Mouse (Mus musculus) intestine, postnatal 0 days (tissue): Measurements from ENCODE around the gene Odf4. TPM values are rescaled to one million over a fixed set of nuclear protein-coding genes. Genes with fewer than 3 reads are reported as not detected.

ENCODE experiments used
- ATAC-seq: fragments of 200-750 bp; cut with Nextera tagmentation; 2 replicates; pipeline ENCODE4 v1.8.0; 2017; ENCODE audit warnings: mild to moderate bottlenecking, moderate TSS enrichment, moderate library complexity
- H3K27ac ChIP-seq: fragments of 300-500 bp; sonication (generic); 2 replicates; pipeline ENCODE4 v1.5.1; 2014; ENCODE audit warnings: mild to moderate bottlenecking, low read depth, low read length, moderate library complexity
- H3K27me3 ChIP-seq: fragments of 300-500 bp; sonication (generic); replicated peaks from 2 replicates; pipeline ENCODE4 v1.6.1; 2014; ENCODE audit warnings: low read length, mixed read lengths; ENCODE audit not compliant: control insufficient read depth, insufficient read depth
- H3K36me3 ChIP-seq: fragments of 300-500 bp; sonication (generic); 2 replicates; pipeline ENCODE4 v1.6.1; 2014; ENCODE audit warnings: mild to moderate bottlenecking, moderate library complexity; ENCODE audit not compliant: control insufficient read depth, insufficient read depth
- H3K4me1 ChIP-seq: fragments of 300-500 bp; sonication (generic); replicated peaks from 2 replicates; pipeline ENCODE4 v1.6.1; 2014; ENCODE audit warnings: antibody characterized with exemption, low read length, mixed read lengths; ENCODE audit not compliant: control insufficient read depth, insufficient read depth
- H3K4me2 ChIP-seq: fragments of 300-500 bp; sonication (generic); replicated peaks from 2 replicates; pipeline ENCODE4 v1.6.1; 2014; ENCODE audit warnings: low read depth, mild to moderate bottlenecking, moderate library complexity
- H3K4me3 ChIP-seq: fragments of 300-500 bp; sonication (generic); 2 replicates; pipeline ENCODE4 v1.5.1; 2014; ENCODE audit warnings: low read depth, low read length
- H3K9ac ChIP-seq: fragments of 300-500 bp; sonication (generic); 2 replicates; pipeline ENCODE4 v1.6.1; 2014; ENCODE audit warnings: mild to moderate bottlenecking, low read depth, low read length
- H3K9me3 ChIP-seq: fragments of 300-500 bp; sonication (generic); 2 replicates; pipeline ENCODE4 v1.6.1; 2016; ENCODE audit warnings: mixed run types; ENCODE audit not compliant: control insufficient read depth
- CTCF ChIP-seq: sonication (generic); IDR thresholded peaks from 2 replicates; pipeline ENCODE4 v1.5.1; 2016; ENCODE audit warnings: low read depth, mild to moderate bottlenecking, control low read depth, antibody characterized with exemption, moderate library complexity
- WGBS: fragments of 180-500 bp; shearing (Covaris S2); extraction: QIAGEN DNeasy Blood & Tissue Kit; methylation state at CpG from one replicate; pipeline ENCODE4 v1.1.7; 2014; 5-methylcytosine and 5-hydroxymethylcytosine counted together
- polyA plus RNA-seq: library from polyadenylated mRNA; unstranded; fragments of >200 nt; fragmentation: Nextera tagmentation; extraction: Ambion mirVana; gene quantifications from 2 replicates; pipeline ENCODE4 v1.2.1, GENCODE M21; 2015

Gene Odf4
- polyA plus RNA-seq, 1 experiment from 2014 or later: not detected

GRCm38 (mm10) chr11:68961596-68961995 is 34.7 kb upstream of the Odf4 start:
- 58% methylated on average over 3 of the region's 3 CpGs for WGBS
- Histone ChIP-seq H3K27ac (no peak overlapping the region), H3K4me3 (no peak overlapping the region), H3K9ac (no peak overlapping the region), H3K4me1 (no peaks in the 10 kb centered on the region), H3K9me3 (no peaks in the 10 kb centered on the region), H3K27me3 (no peaks in the 10 kb centered on the region), H3K36me3 (no peaks in the 10 kb centered on the region), H3K4me2 (no peak overlapping the region)
- no peak for TF ChIP-seq CTCF
- no peak for ATAC-seq

GRCm38 (mm10) chr11:68957971-68958370 is 31.1 kb upstream of the Odf4 start:
- no peak for TF ChIP-seq CTCF

GRCm38 (mm10) chr11:68957308-68957707 is 30.4 kb upstream of the Odf4 start, which contains the start of gene Arhgef15:
Arhgef15 (minus strand) TSS chr11:68957480.
- Histone ChIP-seq H3K27ac (no peak within 1 kb of the TSS), H3K9me3 (no peaks in the 10 kb centered on the region), H3K4me1 (0 out of 2 replicates have a peak, but pooled peaks cover 2% of the 10 kb centered on the region), H3K36me3 (no peaks in the 10 kb centered on the region), H3K4me2 (peak within 1 kb of the TSS; percentile 21), H3K27me3 (peaks cover 20% of the 10 kb centered on the region), H3K9ac (no peak within 1 kb of the TSS), H3K4me3 (0 out of 2 replicates have a peak within 1 kb of the TSS, but pooled peaks have one; percentile 11)
- WGBS: 43% methylated on average over 8 of the region's 8 CpGs
- ATAC-seq: no peak
- TF ChIP-seq CTCF: no peak

More at GRCm38 (mm10) chr11:68957971-68958370, 31.1 kb upstream of the Odf4 start:
- no peaks in the 10 kb centered on the region for H3K9me3 ChIP-seq
- H3K27ac ChIP-seq: no peak overlapping the region
- whole genome bisulfite sequencing: 92% methylated on average over 1 of the region's 1 CpGs
- H3K4me1 ChIP-seq: 0 out of 2 replicates have a peak, but pooled peaks cover 2% of the 10 kb centered on the region
- H3K9ac ChIP-seq: no peak overlapping the region
- H3K4me2 ChIP-seq: no peak overlapping the region
- H3K4me3 ChIP-seq: no peak overlapping the region
- ATAC-seq: no peak
- no peaks in the 10 kb centered on the region for H3K36me3 ChIP-seq
- peaks cover 20% of the 10 kb centered on the region for H3K27me3 ChIP-seq

- H3K4me1 ChIP-seq: 0 out of 2 replicates have a peak, but pooled peaks cover 2% of the 10 kb centered on the region
- H3K4me2 ChIP-seq: peak overlapping the region; percentile 21
- 0 out of 2 replicates have a peak overlapping the region, but pooled peaks have one; percentile 11 for H3K4me3 ChIP-seq
- no peak for ATAC-seq
- H3K27ac ChIP-seq: no peak overlapping the region
- H3K9ac ChIP-seq: no peak overlapping the region
- no peaks in the 10 kb centered on the region for H3K9me3 ChIP-seq
- WGBS: 36% methylated on average over 13 of the region's 13 CpGs
- H3K36me3 ChIP-seq: no peaks in the 10 kb centered on the region
- no peak for TF ChIP-seq CTCF
- peaks cover 20% of the 10 kb centered on the region for H3K27me3 ChIP-seq
Observed at GRCm38 (mm10) chr11:68956697-68957096, 29.8 kb upstream of the Odf4 start.

GRCm38 (mm10) chr11:68956107-68956506 is 29.2 kb upstream of the Odf4 start:
- Histone ChIP-seq H3K9ac (no peak overlapping the region), H3K4me2 (peak overlapping the region; percentile 21), H3K27me3 (peaks cover 20% of the 10 kb centered on the region), H3K9me3 (no peaks in the 10 kb centered on the region), H3K36me3 (no peaks in the 10 kb centered on the region), H3K4me1 (0 out of 2 replicates have a peak, but pooled peaks cover 2% of the 10 kb centered on the region), H3K27ac (no peak overlapping the region), H3K4me3 (0 out of 2 replicates have a peak overlapping the region, but pooled peaks have one; percentile 11)
- no peak for ATAC-seq
- WGBS: 44% methylated on average over 3 of the region's 3 CpGs
- no peak for TF ChIP-seq CTCF

- Histone ChIP-seq H3K4me2 (peak overlapping the region; percentile 66), H3K4me3 (no peak overlapping the region), H3K9ac (no peak overlapping the region), H3K9me3 (no peaks in the 10 kb centered on the region), H3K4me1 (0 out of 2 replicates have a peak, but pooled peaks cover 2% of the 10 kb centered on the region), H3K27ac (no peak overlapping the region), H3K27me3 (peaks cover 20% of the 10 kb centered on the region), H3K36me3 (no peaks in the 10 kb centered on the region)
- TF ChIP-seq CTCF: no peak
- ATAC-seq: 0 out of 2 replicates have a peak, but pooled peaks have one; percentile 16
- 58% methylated on average over 5 of the region's 5 CpGs for WGBS
Observed at GRCm38 (mm10) chr11:68955473-68955872, 28.6 kb upstream of the Odf4 start.
